Mouse (Mus musculus) heart, adult 9 months (tissue): ENCODE results near the gene Socs7.

Experiments
- DNase-seq, 2 experiments: peaks; one replicate each; pipeline ENCODE4 v3.0.0; 2022; ENCODE audit warnings: low spot score in 2 of 2

Socs7 gene

GRCm38 (mm10) chr11:97416637-97417035 lies 54.3 kb downstream of the Socs7 start:
- DNase-seq: no peak

DNA sequence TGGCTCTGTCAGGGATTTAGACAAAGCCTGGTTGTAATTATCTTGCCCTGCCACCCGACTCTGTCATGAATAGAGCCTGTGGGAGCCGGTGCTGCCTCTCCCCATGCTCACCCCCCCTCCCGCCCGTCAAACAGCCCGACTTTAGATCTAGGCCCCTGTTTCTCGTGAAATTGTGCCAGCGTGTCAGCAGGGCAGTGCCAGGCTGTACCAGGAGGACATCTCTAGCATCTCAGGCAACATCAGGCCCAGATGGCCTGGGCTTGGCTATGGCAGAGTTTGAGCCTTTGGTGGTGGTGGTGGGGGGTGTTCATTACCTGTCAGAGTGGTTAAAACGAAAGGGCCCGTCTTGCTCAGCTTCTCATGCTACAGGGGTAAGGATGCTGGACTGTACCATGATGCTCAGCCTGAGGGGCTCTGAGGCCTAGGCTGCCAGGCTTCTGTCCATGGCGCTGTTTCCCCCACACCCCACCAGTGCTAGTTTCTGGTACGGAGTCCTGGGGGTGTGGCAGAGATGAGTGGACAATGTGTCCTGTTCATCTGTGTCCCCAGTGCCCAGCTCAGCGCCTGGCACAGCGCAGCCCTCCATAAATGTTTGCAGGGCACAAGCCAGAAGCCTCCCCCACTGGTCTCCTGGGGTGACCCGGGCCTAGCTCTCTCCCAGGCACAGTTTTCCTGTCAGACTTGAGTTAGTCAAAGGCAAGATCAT lies 56.6 kb downstream of the Socs7 start:
- no peak for DNase-seq

- no peak for DNase-seq
Observed at GRCm38 (mm10) chr11:97419540-97419900, 57.2 kb downstream of the Socs7 start.

- DNase-seq: no peak
Observed at GRCm38 (mm10) chr11:97422507-97422906, 60.2 kb downstream of the Socs7 start.

DNA sequence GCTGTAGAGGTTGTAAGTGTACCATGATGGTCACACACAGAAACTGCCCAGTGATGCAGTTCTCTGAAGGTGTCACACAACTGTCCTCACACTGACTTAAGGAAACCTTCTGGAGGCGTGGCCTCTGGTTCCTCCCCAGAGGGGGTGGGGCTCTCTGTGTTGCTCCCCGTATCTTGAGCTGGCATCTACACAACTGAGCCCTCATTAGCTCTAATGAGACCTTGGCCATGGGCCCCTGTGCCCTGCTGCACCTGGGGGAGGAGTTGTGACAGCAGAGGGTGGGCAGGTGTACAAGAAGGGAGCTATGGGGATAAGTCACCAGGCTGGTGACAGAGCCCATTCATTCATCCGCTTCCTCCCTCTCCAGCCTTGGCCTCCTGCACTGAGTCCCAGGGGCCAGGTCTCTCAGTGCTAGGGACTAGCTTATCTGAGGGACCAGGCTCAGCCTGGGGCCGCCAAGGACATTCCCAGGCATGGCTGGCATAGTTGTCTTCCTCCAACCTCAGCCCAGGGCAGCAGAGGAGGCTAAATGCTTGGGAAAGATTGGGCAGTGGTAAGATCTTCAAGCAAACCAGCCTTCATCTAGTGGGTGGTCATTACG lies 61.8 kb downstream of the Socs7 start:
- no peak for DNase-seq

GRCm38 (mm10) chr11:97424802-97425201 lies 62.5 kb downstream of the Socs7 start:
- no peak for DNase-seq

GRCm38 (mm10) chr11:97427794-97428725 lies 65.7 kb downstream of the Socs7 start:
- peak; percentile 86 to 88 for DNase-seq

DNA sequence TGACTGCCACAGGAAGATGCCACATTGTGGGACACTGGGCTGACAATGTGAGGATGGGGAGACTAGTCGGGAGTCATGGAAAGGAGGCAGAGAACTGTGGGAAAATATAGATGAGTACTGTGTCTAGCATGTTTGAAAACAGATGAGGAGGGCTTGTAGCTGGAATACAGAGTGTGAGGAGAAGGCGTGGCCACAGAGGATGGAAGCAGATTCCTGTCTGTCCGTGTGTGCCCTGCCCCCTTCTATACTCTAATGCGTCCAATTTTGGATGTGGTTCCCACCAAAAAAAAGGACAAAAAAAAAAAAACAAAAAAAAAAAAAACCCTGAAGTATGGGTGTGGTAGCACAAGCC lies 66.4 kb downstream of the Socs7 start:
- no peak for DNase-seq

DNA sequence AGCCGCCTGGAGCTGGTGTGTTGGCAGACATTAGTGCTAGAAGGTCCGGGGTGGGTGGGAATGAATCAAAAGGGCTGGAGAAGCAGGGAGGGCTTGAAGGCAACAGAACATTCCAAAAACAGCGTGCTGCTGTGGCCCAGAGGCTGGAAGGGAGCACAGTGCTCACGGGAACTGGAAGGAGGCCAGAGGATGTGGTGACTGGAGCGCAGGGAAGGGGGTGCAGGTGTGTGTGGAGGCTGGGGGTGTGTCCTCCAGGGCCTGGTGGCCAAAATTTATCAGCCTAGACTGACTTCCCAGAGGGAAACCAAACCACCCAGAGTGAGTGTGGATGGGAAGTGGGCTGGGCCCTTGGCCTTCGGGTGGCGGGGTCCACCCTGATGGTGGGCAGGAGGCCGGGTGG lies 67.3 kb downstream of the Socs7 start:
- DNase-seq: no peak

DNA sequence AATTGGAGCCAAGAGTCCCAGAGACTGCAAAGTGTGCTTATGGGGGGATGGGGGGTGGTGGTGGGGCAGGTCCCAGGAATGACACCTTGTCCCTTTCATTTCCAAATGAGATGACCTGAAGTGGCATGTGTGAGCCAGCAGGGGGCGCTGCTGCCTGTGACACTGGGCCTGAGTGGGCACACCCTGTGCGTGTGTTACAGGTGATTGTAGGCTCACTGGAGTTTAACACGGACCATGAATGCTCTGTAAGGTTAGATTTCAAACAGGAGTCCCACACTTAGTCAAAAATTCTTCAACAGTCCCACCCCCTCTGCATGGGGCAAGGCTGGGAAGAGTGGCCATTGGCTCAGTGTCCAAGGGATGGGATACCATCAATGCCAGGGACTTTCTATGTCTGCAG lies 69.7 kb downstream of the Socs7 start:
- peak; percentile 52 to 63 for DNase-seq

- no peak for DNase-seq
Observed at GRCm38 (mm10) chr11:97432983-97433539, 70.7 kb downstream of the Socs7 start.

GRCm38 (mm10) chr11:97434121-97434520 lies 71.8 kb downstream of the Socs7 start:
- no peak for DNase-seq

DNA sequence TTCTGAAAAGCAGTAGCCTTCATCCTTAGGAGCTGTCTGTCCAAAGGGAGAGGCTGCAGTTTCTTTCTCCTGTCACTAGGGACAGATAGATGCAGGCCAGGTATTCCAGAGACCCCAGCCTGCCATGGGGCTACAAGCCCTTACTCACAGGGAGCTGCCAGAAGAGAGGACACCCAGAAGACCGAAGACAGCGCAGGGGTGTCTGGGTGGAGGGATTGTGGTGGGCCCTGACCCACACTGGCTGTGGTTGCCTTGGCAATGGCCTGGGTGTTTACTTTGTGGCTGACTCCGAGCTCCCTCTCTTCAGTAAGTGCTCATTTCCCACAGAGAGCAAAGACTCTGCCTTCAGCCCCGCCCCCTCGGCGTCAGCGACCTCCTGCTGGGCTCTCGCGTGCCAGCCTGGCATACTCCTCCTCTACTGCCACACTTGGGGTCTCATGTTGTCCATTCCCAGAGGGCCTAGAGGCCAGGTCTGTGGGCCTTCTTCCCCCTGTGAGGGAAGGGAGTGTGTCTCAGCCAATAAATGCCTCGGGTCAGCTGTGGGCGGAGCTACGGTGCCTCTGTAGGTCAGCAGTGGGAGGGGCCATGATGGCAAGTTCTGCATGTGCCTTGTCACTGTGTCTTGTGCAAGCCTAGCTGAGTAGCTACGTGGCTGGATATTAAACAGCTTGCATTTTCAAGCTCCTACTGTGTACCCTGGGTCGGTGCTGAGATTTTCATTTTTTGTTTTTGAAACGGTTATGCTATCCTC lies 72.5 kb downstream of the Socs7 start:
- peak; percentile 87 to 90 for DNase-seq

DNA sequence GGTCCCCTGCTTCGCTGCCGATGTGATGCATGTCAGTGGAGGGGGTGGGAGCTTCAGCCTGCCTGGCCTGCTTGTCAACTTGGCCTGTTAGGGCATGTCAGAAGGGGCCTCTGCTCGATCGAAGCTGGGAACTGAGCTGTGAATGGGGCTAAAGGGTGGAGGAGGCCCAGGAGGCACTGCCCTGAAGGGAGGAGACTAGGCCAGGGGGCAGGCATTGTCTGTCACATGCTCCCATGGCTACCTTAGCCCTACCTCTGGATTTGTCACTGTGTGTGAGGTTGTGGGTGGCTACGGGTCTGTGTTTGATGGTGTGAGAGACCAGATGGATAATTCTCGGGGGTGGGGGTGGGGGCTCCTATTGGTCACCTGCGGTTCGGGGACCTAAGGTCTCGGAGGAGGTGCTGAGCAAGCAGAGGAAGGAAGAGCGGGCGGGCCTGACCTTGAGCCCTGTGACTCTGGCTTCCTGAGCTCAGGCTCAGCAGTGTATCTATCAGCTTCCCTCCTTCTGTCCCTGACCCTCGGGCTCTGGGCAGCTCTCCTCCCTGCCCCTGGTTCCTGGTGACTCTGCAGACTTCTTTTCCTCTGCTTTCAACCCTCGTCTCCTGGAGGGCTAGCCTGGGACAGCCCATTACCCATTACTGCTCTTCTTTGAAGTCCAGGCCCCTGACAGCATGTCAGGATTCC lies 73.6 kb downstream of the Socs7 start:
- peak in 1 of 2 experiments; percentile 72 for DNase-seq

DNA sequence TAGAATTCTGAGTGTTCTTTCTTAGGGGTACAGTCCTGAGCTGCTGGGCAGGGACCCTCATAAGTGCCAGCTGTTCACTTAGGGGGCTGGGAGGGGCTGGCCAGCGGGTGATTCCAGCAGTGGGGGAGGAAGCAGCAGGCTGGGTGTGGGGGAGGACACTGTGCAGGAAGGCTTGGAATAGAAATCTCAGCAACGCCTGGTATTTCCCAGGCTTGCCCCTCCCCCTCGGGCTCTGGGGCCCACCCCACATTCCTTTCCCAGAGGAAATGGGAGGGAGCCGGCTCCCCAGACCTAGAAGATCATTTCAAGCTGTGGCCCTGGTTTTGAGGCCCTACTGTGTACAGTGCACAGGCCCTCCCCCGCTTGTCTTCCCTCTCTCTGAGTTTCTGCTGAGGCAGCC lies 75.4 kb downstream of the Socs7 start:
- DNase-seq: peak; percentile 91 to 92

DNA sequence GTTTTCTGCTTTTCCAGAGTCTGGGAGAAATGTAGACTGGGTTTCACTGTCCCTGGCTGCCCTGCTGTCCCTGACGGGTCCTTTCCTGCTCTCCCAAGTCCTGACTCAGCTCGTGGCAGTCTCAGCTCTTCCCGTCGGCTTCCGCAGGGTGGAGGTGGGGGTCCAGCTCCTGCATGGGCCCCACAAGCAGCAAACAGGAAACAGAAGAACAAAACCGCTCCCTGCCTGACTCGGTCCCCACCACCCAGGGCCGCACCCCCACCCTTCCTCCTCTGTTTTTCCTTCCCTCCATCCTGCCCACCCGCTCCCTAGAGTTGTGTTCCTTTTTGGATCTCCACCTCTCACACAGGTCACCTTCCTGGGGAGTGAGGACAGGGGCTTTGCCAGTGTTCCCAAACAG lies 76.5 kb downstream of the Socs7 start:
- peak; percentile 63 to 77 for DNase-seq

DNA sequence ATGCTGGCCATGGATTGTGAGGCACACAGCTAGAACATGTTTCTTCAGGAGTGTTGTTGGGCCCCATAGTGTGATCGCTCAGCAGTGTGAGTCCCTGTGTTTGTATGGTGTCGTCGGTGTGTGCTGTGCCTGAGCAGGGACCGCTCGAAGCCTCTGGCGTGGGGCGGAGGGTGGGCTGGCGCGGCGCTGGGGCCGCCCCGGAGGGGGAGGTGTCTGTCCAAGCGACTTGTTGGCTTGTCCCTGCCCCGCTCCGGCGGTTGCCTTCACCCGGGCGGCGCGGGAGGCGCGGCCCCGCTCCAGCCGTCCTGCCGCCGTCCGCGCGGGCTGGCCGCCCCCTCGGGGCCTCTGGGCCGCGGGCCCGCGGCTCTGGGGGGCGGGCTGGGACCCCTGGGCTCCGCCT lies 77.6 kb downstream of the Socs7 start:
- peak; percentile 85 to 86 for DNase-seq

GRCm38 (mm10) chr11:97440441-97440881 lies 78.1 kb downstream of the Socs7 start:
- DNase-seq: no peak

GRCm38 (mm10) chr11:97441036-97441657 lies 78.8 kb downstream of the Socs7 start:
- no peak for DNase-seq

- no peak for DNase-seq
Observed at GRCm38 (mm10) chr11:97441658-97442125, 79.3 kb downstream of the Socs7 start.
